Mouse (Mus musculus) neural tube, embryonic 10.5 days (tissue): ENCODE results near the gene Zfp57.
"Not testable (repeated sequence)": the region's sequence is repeated elsewhere in the genome, so short reads cannot be mapped to it uniquely, and the experiment has no call there.

Experiments used
- DNase-seq: peaks from one replicate; pipeline ENCODE4 v3.0.0-alpha.2; 2017; ENCODE audit warnings: low spot score; ENCODE audit errors: extremely low spot score

Gene Zfp57

GRCm38 (mm10) chr17:37000863-37001262, at the start of gene Zfp57:
TSS of gene Zfp57 (plus strand) at chr17:37001163.
- no peak for DNase-seq

DNA sequence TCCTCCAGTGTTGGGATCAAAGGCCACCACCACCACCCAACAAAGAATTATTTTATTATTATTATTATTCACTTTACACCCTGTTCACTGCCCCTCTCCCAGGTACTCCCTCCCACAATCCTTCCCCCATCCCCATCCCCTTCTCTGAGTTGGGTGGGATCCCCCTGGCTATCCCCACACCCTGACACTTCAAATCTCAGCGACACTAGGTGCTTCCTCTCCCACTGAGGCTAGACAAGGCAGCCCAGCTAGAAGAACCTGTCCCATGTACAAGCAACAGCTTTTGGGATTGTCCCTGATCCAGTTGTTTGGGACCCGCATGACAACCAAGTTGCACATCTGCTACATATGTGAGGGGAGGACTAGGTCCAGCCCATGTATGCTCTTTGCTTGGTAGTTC, 48.3 kb upstream of the Zfp57 start:
- DNase-seq = no peak

GRCm38 (mm10) chr17:36953062-36953461, 47.9 kb upstream of the Zfp57 start:
- DNase-seq = no peak

- peak; percentile 93 for DNase-seq
These were observed 42.8 kb upstream of the Zfp57 start, which contains the start of the genes Znrd1 and Znrd1as for GRCm38 (mm10) chr17:36957999-36958743. TSS of gene Znrd1 (minus strand) at chr17:36958559. TSS of gene Znrd1as (plus strand) at chr17:36958592.

DNA sequence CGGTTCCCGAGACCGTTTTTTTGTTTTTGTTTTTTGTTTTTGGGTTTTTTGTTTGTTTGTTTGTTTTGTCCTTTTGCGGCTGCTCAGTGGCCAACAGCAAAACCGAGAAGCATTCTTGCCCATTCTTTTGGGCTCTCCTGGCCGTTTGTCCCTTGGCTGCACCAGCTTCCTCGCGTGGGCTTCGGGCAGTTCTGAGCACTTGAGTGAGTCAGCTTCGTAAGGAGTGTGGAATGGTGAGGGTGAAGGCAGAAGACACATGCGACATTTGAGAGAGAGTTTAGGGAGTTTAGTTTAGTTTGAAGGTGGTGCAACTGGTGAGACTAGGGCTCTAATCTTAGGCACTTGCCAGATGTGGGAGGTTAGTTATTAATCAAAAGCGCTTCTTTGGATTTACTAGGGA, 42.1 kb upstream of the Zfp57 start:
- DNase-seq = no peak

GRCm38 (mm10) chr17:36961125-36961524, 39.8 kb upstream of the Zfp57 start:
- DNase-seq = no peak

DNA sequence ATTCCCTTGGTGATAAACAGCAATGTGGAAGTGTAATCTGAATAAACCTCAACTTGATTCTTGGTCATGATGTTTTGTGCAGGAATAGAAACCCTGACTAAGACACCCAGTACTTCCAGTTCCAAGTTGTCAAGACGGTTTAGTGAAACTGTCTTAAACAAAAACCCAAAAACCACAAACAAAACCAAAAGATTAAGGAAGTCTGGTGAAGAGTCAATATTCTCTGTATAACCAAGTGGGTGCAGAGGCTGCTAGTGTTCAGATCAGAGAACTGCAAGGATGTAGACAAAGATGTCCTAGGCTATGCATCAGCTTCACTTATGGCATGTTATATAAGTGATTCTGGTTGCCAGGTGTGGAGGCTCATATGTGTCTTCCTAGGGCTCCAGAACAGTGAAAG, 34.1 kb upstream of the Zfp57 start:
- no peak for DNase-seq

- no peak for DNase-seq
These were observed 30.6 kb upstream of the Zfp57 start for GRCm38 (mm10) chr17:36970316-36970890.

DNA sequence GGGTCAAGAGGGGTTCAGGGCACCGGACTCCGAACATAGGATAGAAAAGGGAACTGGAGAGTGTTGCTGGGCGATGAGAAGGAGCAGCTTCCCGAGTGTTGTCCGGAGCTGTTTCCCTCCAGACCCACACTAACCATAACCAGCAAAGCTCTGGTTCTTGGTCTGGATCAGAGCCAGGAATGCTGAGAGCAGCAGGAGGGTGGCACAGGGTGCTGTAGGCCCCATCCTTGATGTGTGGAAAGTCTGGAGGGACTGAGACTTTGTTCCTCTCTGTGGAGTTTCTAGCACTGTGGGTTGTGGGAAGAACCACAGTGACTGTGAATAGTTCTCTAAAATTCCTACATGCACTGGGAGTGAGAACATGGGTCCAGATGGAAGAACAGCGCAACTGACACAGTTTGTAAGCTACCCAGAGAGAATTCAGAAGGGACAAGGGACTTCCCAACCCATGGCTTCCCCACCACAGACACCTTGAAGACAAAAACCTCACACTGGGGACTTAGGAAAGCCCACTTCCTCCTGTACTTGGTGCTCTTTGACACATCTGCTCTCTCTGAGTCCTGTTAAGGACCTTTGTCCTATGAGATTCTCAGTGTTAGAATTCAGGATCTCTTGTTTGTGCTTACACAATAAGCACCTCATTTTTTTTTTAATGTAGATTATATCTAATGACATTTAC, 29.7 kb upstream of the Zfp57 start:
- no peak for DNase-seq

DNA sequence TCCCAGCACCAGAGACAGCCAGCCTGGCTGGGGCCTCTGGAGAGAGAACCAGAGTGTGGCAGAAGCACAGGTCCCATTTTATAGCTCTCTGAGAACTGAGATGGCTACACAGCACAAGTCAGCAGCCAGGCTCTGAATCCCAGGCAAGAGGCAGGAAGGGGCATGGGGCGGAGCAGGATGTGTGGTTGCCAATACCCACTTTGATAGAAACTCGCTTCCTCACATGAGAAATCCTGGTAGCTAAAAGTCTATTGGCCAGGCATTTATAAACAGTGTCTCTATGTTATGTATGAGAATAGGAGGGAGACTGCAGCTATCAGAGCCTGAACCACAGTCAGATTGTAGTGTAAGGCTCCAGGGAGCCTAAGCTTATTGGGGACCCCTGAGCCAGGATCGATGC, 28.2 kb upstream of the Zfp57 start:
- DNase-seq = no peak

DNA sequence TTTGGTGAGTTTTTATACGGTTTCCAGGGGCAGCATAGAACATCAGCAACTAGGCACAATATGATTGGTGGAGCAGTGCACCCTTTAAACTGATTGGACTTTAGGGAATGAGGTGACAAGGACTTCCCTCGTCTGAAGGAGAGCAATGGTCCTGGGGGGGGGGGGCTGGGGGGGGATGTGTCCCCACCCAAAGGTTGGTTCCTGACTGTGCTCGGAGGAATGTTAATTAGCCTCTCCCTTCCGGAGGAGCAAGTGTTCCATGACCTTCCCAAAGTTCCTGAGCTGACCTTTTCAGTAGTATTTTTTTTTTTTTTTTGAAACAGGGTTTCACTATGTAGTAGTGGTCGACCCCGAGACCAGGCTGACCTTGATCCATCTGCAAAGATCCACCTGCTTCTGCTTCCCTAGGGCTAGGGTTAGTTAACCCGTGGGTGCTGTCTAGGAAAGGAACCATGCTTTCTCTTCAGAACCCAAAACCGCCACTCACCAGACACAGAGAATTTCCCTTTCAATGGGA, 27.6 kb upstream of the Zfp57 start:
- no peak for DNase-seq

DNA sequence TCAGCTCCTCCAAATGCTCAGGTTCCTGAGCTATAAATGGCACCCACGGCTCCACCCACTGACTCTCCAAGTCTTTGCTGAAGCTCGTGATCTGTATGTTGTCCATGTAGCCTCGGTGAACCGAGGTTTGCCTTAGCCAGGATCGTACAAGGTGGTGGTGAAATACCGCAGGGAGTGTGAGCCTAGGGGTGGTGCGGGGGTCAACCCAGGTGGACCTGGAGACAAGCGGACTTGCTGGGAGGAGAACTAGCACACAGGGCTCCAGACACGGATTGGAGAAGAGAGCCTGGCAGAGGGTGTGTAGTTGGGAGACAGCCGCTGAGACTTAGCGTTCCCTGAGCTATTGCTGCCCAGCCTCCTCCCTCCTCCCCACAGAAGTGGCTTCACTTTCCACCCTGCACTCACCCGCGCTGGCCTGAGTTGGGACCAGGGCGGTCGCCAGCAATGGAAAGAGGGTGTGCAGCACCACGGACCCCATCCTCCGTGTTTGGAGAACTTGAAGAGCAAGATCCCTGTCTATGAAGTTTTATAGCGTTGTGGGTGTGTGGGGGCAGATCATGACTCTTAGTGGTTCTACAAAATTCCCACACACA, 19.6 kb upstream of the Zfp57 start, which contains the start of gene 2410137M14Rik:
TSS of gene 2410137M14Rik (minus strand) at position 17 of the 593 bp plus-strand sequence.
- DNase-seq = no peak

DNA sequence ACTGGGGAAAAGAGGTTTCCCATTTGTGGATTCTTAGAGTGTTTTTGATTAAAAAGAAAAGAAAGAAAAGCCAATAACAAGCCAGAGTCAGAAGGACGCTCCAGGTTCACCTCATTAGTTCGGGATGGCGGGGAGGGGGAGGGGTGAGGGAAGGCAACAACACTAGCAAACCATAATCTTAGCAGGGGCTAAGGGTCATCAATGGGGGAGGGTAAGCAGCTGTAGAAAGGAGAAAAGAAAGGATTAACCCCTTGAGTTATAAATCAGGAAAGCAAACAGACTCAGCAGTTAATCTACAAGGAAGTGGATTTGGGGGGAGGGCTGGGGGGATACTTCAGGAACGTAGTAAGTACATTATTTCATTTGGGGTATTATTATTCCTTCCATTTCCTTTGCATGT, 19.1 kb upstream of the Zfp57 start:
- no peak for DNase-seq

- no peak for DNase-seq
These were observed 18.5 kb upstream of the Zfp57 start for GRCm38 (mm10) chr17:36982253-36983155.

- no peak for DNase-seq
These were observed 12.5 kb upstream of the Zfp57 start for GRCm38 (mm10) chr17:36988475-36988874.

- no peak for DNase-seq
These were observed 11.5 kb upstream of the Zfp57 start, which contains the start of gene H2-M5 for GRCm38 (mm10) chr17:36989437-36989836. TSS of gene H2-M5 (minus strand) at chr17:36989537.

GRCm38 (mm10) chr17:36990630-36991029, 10.3 kb upstream of the Zfp57 start:
- not testable (repeated sequence) for DNase-seq

- DNase-seq = no peak
These were observed 8.4 kb upstream of the Zfp57 start for GRCm38 (mm10) chr17:36992336-36993104.

GRCm38 (mm10) chr17:36993770-36994325, 7.1 kb upstream of the Zfp57 start:
- no peak for DNase-seq

DNA sequence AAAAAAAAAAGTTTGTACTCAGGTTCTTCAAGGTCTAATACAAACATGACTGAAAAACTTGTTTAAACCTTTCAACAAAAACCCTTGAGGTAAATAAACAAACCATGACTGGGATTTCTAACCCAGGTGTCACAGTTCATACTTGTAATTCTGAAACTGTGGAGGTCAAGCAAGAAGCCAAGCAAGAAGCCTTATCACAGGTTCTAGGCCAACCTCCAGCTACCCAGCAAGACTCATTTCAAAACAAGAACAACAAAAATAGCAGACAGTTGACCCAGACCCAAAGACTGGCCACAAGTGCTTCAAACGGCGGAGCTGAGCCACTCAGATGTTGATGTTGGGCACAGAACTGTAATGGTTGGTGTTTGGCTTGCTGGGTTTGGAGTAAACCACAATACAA, 6.4 kb upstream of the Zfp57 start:
- no peak for DNase-seq
